Mouse (Mus musculus) megakaryocyte, embryonic 14.5 days (primary cell): ENCODE results near the gene Lims1.

ENCODE experiments used
- FLI1 ChIP-seq: IDR thresholded peaks from 2 replicates; pipeline ENCODE4 v1.6.1; 2012; ENCODE audit warnings: low read length, inconsistent platforms, mixed read lengths
- GATA1 ChIP-seq: IDR thresholded peaks from 3 replicates; pipeline ENCODE4 v1.6.1; 2012; ENCODE audit warnings: mixed read lengths, low read length, inconsistent platforms, borderline replicate concordance

GRCm38 (mm10) chr10:58322361-58323027, 772 bp upstream of the Lims1 start:
- TF ChIP-seq GATA1 (no peak), FLI1 (no peak)
